Mouse (Mus musculus) olfactory bulb, adult 2 months (tissue): ENCODE measurements around the gene Adora1.

Experiments used
- CTCF ChIP-seq: fragments of 200-500 bp; IDR thresholded peaks from 2 replicates; pipeline ENCODE4 v1.5.1; 2012; ENCODE audit warnings: low read depth, mild to moderate bottlenecking, low read length, moderate library complexity; ENCODE audit not compliant: insufficient read depth
- POLR2A ChIP-seq: fragments of 200-500 bp; IDR thresholded peaks from 2 replicates; pipeline ENCODE4 v1.6.1; 2012; ENCODE audit warnings: mild to moderate bottlenecking, low read depth, low read length, moderate library complexity; ENCODE audit not compliant: insufficient read depth

DNA sequence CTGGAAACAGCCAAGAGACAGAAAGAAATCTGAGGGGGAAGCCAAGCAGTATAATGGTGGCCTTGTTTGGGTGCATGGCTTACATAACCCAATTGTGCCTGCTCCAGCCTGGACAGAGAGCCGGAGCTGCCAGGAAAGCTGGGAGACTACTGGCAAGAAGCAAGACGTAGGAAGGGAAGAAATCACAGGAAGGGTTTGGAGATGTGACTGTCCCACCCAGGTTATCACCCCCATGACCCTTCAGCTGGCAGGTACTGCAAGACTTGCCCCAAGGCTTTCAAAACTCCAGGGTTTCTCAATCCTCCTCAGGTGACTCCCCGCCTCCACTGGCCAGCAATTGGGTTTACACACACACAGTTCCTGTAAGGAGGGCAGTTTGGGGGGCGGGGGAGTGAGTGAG lies 53.2 kb downstream of the Adora1 start, which contains the start of gene Chil1:
- no peak for TF ChIP-seq CTCF
- no peak for TF ChIP-seq POLR2A
